Mouse (Mus musculus) megakaryocyte progenitor cell, adult 5-6 weeks (primary cell): ENCODE data around the gene Lpxn. TPM values are rescaled to one million over a fixed set of nuclear protein-coding genes. Genes with fewer than 3 reads are reported as not detected.

Experiments used
- ATAC-seq: replicated peaks from 2 replicates; pipeline ENCODE4 v1.8.0; 2016; ENCODE audit warnings: mild to moderate bottlenecking, moderate TSS enrichment, inconsistent platforms; ENCODE audit not compliant: poor library complexity
- total RNA-seq, 2 experiments: library from RNA; stranded (forward) in 1 of 2; stranded (reverse) in 1 of 2; fragments of 157-497, 149-512 nt in 1 of 2; fragments of 200-1000 nt in 1 of 2; gene quantifications; 2 replicates each; pipeline versions ENCODE4 v1.2.3 to v1.2.4; 2015 to 2017

Gene Lpxn
- total RNA-seq (2015) = 4.6 and 9.2 TPM in 2 replicates
- 5.1 and 6.2 TPM in 2 replicates for total RNA-seq (2017)

DNA sequence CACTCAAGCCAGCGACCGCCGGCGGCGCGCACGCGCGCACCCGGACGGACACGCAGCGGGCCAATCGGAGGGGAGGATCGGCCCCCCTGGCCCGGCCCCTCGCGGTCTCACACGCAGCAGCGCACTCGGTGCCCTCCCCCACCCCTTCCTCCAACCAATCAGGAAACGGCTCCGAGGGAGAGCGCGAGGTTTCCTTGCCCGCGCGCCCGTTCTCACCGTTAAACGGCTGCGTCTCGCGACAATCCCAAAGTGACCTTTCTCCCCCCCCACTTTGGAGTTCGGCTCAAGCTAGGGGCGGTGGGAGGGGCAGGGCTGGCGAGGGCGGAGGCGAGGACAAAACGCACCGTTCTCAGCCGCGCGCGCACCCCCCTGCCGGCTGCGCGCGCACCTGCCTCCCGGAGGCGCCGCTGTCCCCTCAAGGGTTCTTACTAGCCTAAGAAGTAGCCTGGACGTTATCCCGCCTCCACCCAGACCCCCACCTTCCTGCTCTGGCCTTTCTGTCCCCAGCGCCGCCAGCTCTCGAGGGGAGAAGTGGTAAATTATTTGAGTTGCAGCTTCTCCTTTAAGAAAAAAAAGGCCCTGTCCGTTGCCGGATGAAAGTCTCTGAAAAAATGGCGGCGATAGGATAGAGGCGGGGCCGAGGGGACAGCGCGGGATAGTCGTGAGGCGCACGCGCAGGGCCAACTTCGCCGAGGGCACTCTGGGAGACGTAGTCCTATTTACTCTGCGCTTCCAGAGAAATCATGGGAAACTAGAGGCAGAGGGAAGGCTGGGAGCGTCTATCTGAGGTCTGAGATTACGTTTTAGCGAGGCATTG lies at the start of gene Lpxn, which contains the start of gene Zfp91:
Gene Lpxn, plus strand, starts transcription at position 683 of the 817 bp plus-strand sequence.
Gene Zfp91, minus strand, starts transcription at position 616 of the 817 bp plus-strand sequence.
- ATAC-seq = peak; percentile 67

DNA sequence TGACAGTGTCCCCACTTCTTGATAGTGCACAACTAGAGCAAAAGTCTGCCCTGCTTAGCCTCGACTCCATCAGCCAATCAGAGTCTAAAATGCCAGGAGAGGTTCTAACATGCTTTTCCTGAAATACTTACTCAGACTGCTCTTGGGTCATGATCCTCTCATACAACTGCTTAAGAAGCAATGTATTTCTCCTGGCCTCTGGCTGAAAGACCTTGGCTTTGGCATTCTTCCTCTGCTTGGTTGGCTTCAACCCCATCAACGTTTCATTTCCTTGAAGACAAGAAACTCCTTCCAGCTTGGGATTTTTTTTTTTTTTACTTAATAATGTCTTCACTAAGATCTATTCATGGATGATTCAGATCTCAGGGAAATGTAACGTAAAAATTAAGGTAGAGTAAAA lies 39.7 kb upstream of the Lpxn start:
- no peak for ATAC-seq

DNA sequence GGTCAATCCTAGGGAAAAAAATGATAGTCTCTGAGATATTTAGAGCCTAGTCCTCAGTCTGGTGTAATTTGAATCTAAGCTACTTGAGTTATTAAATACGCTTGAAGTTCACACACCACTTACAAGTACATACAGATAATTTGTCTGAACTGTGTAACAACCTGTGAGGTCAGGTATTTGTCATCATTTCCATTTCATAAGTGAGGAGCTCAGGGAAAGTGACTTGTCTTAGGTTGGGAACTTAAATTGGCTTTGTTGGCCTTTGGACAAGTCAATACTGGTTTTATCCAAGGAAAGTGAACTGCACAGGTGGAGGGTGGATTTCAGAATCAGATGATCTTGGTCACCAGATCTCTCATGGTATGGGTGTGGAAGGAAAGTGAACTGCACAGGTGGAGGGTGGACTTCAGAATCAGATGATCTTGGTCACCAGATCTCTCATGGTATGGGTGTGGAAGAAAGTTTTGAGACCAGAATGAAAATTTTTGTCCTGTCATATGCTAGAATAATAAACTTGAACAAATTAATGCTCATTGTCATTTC lies 37.0 kb upstream of the Lpxn start:
- no peak for ATAC-seq

DNA sequence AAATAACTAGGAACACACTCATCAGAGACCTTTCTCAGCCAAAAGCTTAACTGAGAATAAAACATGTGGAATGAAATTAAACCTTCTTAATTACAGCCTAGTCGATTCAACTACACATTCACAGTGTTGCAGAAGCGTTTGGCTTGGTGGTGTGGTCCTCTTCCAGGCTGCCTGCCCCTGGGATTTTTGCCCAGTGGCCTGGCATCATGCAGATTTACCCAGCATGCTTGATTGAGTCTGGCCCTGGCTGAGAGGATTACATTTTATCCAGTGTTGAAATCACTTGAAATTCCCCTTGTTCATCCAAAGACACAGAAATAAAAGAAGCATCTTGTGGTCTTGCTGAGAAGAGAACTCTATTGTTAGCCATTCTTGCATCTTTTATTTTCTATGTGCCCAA lies 36.3 kb upstream of the Lpxn start:
- ATAC-seq = no peak

DNA sequence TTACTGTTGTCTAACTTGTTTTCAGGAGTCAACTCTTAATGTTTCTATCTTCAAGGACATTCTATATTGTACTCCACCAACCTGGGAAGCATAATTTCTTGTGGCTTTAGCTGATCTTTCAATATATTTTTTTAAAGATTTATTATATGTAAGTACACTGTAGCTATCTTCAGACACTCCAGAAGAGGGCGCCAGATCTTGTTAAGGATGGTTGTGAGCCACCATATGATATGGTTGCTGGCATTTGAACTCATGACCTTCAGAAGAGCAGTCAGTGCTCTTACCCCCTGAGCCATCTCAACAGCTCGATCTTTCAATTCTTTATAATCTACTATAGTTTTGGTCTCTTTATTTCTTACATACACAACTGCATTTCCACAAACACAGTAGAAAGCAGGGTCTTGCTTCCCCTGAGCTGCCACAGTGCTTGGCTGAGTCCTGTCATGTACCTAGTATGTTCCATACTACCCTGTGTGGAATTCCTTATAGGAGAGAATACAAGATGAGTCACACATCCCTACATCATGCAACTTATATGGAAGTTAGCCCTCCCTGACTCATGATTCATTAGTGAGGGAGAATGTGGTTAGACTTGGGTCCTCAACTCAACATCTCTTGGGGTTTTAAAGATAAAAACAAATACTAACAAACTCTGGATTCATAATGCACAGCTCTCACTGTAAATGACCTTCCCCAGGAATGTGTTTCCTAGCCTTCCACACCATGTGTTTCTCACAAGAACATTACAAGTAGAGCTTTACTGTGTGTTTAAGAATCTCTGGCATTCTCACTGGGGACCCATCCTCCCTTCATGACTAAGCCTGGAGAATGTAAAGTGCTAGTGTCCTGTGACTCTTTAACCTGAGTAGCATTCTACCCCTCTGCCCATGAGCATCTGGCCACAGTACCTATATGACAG lies 33.5 kb upstream of the Lpxn start:
- peak; percentile 14; the same call in 1 of the 2 replicates for ATAC-seq

DNA sequence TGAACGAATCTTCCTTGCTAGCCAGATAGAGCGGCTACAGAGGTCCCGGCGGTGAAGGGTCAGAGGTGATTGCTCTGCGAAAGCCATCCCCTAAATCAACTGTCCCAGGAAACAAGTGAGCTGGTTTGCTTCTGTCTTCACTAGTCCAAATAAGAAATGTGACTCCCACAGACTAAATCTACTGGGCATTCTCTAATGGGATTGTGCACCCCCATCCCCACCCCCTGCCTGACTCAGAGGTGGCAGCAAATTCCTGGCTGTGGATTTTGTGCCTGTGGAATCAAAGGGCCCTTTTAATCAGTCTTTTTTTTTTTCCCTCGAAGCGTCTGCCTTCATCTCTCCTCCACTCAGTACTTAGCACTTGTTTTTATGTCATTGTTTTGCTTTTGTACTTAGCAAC lies 30.7 kb upstream of the Lpxn start, which contains the start of gene Cntf:
Gene Cntf, minus strand, starts transcription at position 325 of the 400 bp plus-strand sequence.
- no peak for ATAC-seq

DNA sequence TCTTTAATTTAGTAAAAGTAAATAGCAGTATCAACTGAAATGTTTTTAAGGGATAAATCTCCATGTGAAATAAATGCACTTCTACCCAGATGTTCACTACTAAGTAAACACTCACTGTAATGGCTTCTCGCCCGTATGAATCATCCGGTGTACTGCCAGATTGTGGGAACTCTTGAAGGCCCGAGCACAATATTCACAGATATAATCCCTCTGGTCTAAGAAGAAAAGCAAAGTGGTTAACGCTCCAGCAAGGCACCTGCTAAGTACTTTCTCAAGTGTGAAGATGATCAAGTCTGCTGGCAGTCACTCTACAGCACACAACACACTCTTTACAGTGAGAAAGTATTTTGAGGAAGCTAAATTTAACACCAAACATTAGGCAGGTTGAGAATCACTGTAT lies 25.1 kb upstream of the Lpxn start:
- ATAC-seq = no peak

DNA sequence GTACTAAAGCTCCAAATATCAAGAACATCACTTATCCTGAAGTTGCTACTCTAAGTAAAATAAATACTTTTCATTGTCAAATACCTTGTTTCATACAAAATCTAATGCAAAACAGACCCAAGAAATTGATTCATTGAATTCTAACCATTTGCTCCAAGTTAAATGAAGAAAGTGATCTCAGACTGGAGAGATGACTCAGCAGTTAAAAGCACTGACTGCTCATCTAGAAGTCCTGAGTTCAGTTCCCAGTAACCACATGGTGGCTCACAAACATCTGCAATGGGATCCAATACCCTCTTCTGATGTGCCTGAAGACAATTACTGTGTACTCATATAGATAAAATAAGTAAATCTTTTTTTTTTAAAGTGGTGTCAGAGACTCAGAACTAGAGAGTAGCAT lies 15.6 kb upstream of the Lpxn start:
- ATAC-seq = no peak

DNA sequence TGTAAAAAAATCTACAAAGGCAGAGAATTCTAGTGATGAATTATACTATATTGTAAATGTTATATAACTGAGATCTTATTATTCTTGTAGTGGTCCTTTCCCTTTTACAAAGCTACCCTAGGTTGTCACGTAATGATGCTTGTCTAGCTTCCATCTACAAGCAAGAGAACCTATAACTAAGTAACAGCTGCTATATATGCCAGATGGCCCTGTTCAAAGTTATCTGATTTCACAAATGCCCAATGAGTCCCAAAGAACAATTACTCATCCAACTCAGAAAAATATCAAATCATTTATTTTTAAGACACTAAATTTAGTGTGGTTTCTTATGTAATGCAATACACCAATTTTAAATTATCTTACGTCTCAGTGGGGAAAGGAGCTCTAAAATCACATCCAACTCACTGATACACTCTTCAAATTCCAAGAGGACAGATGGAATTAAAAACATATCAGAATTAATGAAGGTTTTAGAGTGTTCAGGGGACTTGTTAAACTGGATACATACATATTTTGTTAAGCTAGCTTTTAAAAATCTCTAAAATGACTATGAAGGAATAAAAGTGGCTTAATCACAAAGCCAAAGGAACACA lies 9.1 kb upstream of the Lpxn start:
- no peak for ATAC-seq

DNA sequence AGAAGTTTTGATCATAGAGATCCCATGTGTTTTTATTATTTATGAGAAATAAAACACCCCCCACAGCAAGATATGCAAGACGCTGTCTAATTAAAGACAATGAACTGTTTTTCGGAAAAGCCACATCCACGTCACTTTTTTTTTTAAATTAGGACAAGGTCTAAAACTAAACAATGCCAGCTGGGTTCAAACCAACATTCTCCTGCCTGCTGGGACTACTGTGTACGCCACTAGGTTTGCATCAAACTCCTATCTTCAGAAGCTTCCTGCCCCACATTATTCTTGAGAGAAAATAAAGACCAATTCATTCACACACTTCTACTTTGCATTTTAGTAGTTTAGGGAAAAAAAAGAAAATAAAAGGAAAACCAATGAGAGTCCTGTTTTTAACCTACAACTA lies 8.3 kb upstream of the Lpxn start:
- ATAC-seq = no peak

DNA sequence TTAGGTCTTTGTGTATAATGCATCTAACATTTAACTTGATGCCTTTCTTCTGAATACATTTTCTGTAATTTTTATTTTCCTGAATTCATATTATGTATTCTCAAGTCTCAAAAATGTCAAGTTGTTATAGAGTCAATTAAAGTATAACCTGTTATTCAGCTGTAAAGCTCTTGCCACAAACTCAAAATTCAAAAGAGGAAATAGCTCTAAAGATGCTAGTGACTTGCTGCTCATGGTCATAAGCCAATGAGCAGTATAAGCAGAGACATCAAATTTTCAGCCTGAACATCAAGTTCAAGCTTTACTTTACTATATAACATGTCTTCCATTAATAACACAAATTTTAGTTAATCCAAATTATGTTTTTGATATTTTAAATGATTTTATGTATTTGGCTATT lies 3.6 kb upstream of the Lpxn start:
- ATAC-seq = no peak

DNA sequence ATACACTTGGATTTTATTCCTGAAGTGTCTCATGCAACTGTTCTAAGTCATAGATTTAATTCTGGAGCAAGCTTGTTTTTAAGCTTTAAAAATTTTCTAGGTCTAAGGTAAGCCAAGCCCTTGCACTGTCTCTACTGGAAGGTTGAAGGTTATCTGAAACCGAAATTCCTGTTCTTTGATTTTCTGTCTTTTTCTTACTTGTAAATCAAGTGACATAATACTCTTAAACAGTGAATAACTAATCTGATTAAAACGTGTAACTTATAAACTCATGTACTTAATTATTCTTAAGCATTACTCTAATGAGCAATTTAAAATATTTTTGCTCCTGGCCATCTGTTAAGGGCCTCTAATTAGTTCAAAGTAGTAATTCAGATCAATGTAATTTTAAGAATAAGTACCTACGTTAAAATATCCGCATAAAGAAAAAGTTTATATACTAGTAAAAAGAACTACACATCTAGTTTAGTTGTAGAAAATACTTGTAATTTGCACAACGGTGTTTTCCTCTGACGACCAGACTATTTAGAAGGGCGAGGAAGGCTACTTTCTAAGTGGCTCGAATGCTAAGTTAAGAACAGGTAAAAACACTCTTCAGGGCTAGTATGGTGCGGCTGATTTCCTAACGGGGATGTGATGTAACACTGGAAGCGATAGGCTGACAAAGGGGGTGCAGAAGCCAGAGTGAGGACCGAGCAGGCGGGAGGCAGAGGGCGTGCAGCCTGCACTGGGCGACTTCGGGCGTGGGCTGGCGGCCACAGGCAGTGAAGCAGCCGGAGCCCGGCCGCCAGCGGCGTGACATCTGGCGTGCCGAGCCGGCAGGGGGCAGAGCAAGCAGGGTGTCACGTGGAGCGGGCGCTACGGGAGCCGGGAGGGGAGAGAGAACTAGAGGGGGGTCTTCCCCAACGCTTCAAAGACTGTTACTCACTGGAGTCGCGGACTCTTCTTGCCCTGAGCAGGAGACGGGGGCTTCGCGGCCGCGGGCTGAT lies 1.6 kb upstream of the Lpxn start:
- peak; percentile 49 for ATAC-seq

DNA sequence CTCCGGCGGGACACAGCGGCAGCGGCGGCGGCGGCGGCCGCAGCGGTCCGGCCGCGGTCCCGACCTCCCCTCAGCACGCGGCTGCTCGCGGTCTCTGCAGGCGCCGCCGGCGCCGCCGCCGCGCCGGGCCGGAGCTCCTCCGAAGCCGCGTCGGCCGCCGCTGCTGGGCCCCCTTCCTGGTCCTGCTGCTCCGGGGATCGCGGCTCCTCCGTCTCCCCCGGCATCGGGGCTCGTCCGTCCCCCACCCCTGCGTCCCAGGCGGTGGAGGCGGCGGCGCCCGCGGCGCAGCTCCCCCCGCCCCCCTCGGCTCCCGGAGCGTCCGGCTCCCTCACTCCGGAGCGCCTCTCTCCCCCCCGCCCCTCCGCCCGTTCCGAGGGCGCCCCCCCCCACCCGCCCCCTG lies 883 bp upstream of the Lpxn start:
- ATAC-seq = no peak

DNA sequence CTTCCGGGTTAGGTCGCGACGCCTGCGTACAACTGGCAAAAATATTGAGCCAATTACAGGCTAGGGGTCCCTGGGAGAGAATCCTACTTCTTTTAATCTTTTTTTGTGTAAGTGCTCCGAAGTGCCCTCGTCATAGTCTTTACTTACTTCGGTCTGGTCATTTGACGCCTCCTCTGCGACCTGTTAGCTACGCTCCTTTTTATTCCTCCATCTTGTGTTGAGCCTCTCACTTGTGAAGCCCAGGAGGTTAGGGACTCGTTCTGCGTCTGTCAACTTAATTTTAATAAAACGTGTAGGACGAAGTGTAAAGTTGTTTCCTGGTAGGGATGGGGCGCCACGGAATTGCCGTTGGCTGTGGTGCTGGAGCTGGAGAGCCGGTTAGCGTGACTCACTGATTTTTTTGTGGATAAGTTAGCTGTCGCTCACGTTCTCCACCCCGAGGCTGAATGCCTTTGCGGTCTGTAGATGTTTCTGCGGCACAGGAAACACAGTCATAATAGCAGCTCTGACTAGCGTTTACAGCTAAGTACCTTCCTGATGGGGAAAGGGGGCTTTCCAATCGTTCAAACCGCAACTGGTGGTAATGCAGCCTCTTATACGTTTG lies 437 bp downstream of the Lpxn start:
- peak; percentile 35 for ATAC-seq

DNA sequence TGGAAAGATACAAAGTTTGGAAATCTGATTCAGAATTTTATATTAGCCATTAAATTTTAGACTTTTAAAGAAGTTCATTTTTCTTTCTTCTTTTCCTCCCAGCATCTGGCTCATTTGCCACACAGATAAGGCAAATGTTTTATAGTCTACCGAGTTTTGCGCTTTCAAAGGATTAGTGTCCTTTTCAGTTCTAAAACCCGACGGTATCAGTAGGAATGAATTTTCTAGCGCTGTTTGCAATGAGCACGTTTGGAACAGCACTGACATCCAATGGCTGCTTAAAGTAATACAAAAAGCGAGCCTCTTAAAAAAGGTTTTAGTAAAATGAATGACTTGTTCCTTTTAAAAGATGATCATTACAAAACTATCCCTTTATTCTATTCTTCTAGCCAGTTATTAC lies 1.1 kb downstream of the Lpxn start:
- ATAC-seq = no peak

DNA sequence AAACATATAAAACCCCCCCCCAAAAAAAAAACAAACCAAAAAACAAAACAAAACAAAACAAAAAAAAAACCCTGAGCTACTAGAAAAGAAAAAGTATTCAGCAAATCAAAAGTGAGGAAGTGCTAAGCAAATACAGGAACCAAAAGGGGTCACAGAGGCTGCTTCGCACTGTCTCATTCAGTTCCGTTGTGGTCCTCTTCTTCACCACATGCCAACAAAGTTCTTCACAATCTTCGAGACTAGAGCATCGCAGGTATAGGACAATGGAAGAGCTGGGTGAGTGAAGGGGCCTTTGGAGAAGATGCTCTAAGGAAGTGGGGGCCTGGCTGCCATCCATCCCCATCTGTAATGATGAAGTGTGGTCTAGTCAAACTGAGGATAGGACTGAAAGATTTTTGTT lies 2.4 kb downstream of the Lpxn start:
- ATAC-seq = no peak

DNA sequence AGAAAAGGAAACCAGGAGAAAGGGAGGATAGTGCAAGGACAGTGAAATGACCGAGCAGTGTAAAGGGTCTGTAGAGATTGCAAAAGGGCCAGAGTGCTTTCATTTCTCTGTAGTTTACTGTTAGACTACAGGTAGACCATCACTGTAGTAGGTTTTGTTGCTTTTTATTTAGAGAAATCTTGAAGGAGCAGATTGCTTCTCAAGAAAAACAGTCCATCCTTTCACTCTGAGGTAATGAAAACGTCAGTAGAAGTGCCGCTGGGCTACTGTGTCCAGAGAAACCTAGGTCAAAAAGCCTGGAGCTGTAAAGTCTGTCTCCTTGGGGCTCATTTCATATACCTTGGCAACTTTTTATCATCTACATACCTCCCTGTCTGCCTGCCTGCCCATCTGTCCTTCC lies 3.1 kb downstream of the Lpxn start:
- ATAC-seq = no peak

DNA sequence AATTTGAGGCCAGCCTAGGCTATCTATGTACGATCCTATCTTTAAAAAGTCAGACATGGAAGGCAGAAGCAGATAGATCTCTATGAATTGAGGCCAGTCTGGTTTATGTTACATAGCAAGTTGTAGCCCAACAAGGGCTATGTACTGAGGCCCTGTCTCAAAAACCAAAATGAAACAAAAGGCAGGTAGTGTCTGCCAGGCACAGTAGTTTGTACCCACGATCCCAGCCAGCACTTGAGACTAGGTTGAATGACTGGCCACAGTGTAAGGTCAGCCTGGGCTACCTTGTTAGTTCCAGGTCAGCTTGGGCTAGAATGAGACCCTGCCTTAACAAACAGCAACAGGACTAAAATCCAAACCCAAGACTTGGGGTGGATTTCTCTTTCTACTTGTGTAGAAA lies 4.6 kb downstream of the Lpxn start:
- ATAC-seq = no peak

DNA sequence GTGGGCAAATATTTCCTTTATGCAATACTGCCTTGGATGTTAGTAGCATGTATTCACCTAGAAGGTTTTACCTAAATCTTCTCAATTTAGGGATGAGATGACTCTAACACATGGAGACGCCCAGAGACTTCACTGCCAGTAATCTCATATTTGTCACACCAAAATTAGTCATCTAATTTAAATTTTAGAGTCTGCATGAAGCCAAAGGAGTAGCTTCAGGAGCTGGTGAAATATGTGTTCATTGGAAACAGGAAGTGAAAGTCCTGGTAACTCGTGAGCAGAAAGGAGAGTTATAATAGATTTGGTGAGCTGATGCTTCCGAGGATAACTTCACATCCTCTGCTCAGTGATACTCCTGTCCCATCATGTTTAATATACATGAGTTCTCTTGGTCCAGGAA lies 5.1 kb downstream of the Lpxn start:
- peak; percentile 27 for ATAC-seq
